In the genomic region with DNA sequence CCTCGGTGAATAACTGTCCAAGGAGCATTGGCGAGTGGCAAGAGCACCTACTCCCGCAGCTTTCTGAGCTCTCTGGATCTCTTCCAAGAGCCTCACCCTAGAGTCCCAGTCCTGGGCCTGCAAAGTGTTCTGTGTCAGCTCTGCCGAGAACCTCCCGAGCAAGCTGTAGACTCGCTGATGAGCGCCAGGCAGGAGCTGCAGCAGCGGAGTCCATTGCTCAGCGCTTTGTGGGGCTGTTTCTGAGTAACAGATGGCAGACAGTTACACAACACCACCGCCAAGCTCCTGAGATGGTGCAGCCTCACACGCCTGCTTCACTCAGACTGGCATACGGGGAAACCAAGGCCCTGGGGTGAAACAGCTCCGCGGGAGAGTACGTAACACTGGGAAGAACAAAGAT, we compare ENCODE assay signal across 11 mouse cellular contexts. TPM values are rescaled to one million over a fixed set of nuclear protein-coding genes. Genes with fewer than 3 reads are reported as not detected.
DNase-seq lines count a peak whose midpoint lies in the region; ATAC-seq lines count a peak whose summit lies in the region.
"Had no signal": no experiment of that assay in that cellular context is flagged by ENCODE, and none has a peak within 500 bp of the region (broad histone marks: within the 10 kb centered on the region; RNA-seq: fewer than 3 reads in every experiment).

No protein-coding gene starts in this region.

- H3K4me3 ChIP-seq in forebrain, embryonic 14.5 days (ENCODE audit: low read depth, low read length) = no peak overlapping the region
- no peak overlapping the region for H3K4me3 ChIP-seq in forebrain, embryonic 10.5 days

- 51% methylated on average over 15 of the region's 15 CpGs for WGBS in forebrain, embryonic 14.5 days
- 78% methylated on average over 15 of the region's 15 CpGs for WGBS in forebrain, embryonic 10.5 days

- no peak overlapping the region for H3K9ac ChIP-seq in forebrain, embryonic 14.5 days (ENCODE audit: low read length)

- peak; percentile 14; the same call in 1 of the 2 replicates for ATAC-seq in forebrain, embryonic 14.5 days
- ATAC-seq: Patski had no signal

- DNase-seq in forebrain, embryonic 14.5 days (ENCODE audit: low spot score) = peak; percentile 74
- no peak for DNase-seq in forebrain, embryonic 10.5 days (ENCODE audit: extremely low spot score, low spot score)
- peak; percentile 46 to 54 for DNase-seq in cerebellum, adult 18-20 months
- peak; percentile 27 for DNase-seq in kidney, postnatal 10 days
- peak; percentile 69 to 93 for DNase-seq in left cerebral cortex, postnatal 25 days (ENCODE audit: low spot score in 2 of 2)
- DNase-seq in adrenal gland, postnatal 10 days = no peak
- DNase-seq in heart, adult 8-10 months (ENCODE audit: low spot score) = no peak
- no peak for DNase-seq in adrenal gland, postnatal 14 days
- DNase-seq: gastrocnemius, postnatal 10 days had no signal

- no peaks in the 10 kb centered on the region for H3K9me3 ChIP-seq in forebrain, embryonic 14.5 days (replicated peaks; ENCODE audit: control insufficient read depth, low read length)
- peaks cover 7% of the 10 kb centered on the region; the same call in 1 of the 2 replicates for H3K9me3 ChIP-seq in forebrain, embryonic 10.5 days

- H3K27me3 ChIP-seq in forebrain, embryonic 14.5 days (replicated peaks; ENCODE audit: control insufficient read depth, insufficient read depth, low read length) = peaks cover 9% of the 10 kb centered on the region; the same call in 1 of the 2 replicates
- peaks cover 63% of the 10 kb centered on the region for H3K27me3 ChIP-seq in forebrain, embryonic 10.5 days (ENCODE audit: poor library complexity, severe bottlenecking)

- H3K4me1 ChIP-seq in forebrain, embryonic 14.5 days (ENCODE audit: control insufficient read depth, insufficient read depth, low read length) = peaks cover 35% of the 10 kb centered on the region
- peaks cover 42% of the 10 kb centered on the region for H3K4me1 ChIP-seq in forebrain, embryonic 10.5 days

- H3K27ac ChIP-seq in forebrain, embryonic 14.5 days (ENCODE audit: low read depth, low read length) = no peak overlapping the region
- no peak overlapping the region for H3K27ac ChIP-seq in forebrain, embryonic 10.5 days

- intact Hi-C loops in left cerebral cortex, postnatal 25 days (cut with DNase I) = loop anchor here (1.0 to 5.0 kb wide), 4 partner anchors 119 to 895 kb away; no protein-coding TSS in a partner anchor

- no peaks in the 10 kb centered on the region for H3K36me3 ChIP-seq in forebrain, embryonic 14.5 days (ENCODE audit: control insufficient read depth, insufficient read depth, low read length)
- no peaks in the 10 kb centered on the region for H3K36me3 ChIP-seq in forebrain, embryonic 10.5 days (replicated peaks)

- peak overlapping the region; percentile 25; the same call in 1 of the 2 replicates for H3K4me2 ChIP-seq in forebrain, embryonic 14.5 days (ENCODE audit: low read length)

RNA-seq across cellular contexts. Expression of a gene that starts 1.7 kb away (rescaled TPM):
- polyA plus RNA-seq in forebrain, embryonic 14.5 days (2014; fragmentation: Nextera tagmentation; extraction: Ambion mirVana) = 7.1 and 9.4 TPM in 2 replicates
- 2.5 and 2.6 TPM in 2 replicates for polyA plus RNA-seq in forebrain, embryonic 10.5 days (2016; fragmentation: Nextera tagmentation; extraction: Ambion mirVana)
- 10 to 100 TPM; 17.6 to 20.9 TPM for total RNA-seq in left cerebral cortex, postnatal 25 days (2021)
- total RNA-seq in adrenal gland, postnatal 10 days (2021) = 1 to 10 TPM in 1 of 2 experiments, under 1 TPM in 1; 0.42 to 1.0 TPM
- not detected for total RNA-seq in heart, adult 8-10 months (2022)
- total RNA-seq in adrenal gland, postnatal 14 days (2021) = 0.89 and 1.7 TPM in 2 replicates
- polyA plus RNA-seq: liver, embryonic 16.5 days had no signal

Comparison
In these comparisons a context has a peak if more than half of its experiments do, and no peak if none do; other contexts are left out.
1. DNase-seq: peak in forebrain, embryonic 14.5 days (single experiment), cerebellum, adult 18-20 months (2 of 2), kidney, postnatal 10 days (single experiment) and left cerebral cortex, postnatal 25 days (2 of 2); none in forebrain, embryonic 10.5 days (single experiment), adrenal gland, postnatal 10 days (single experiment), heart, adult 8-10 months (single experiment) and adrenal gland, postnatal 14 days (single experiment).